Mouse (Mus musculus) spleen, adult 18-20 months (tissue): Measurements from ENCODE around the gene Olfr147.
"Not testable (repeated sequence)": the region's sequence is repeated elsewhere in the genome, so short reads cannot be mapped to it uniquely, and the experiment has no call there.

Experiments
- DNase-seq, 2 experiments: peaks; one replicate each; pipeline ENCODE4 v3.0.0; 2022; ENCODE audit warnings: mixed read lengths in 2 of 2

Olfr147 gene

GRCm38 (mm10) chr9:38401398-38401797 is at the start of gene Olfr147:
Gene Olfr147 (plus strand): TSS chr9:38401698.
- no peak for DNase-seq

GRCm38 (mm10) chr9:38366596-38366995 is 34.9 kb upstream of the Olfr147 start, which contains the start of gene Olfr250:
Gene Olfr250 (plus strand): TSS chr9:38366896.
- no peak for DNase-seq

GRCm38 (mm10) chr9:38376786-38377185 is 24.7 kb upstream of the Olfr147 start, which contains the start of gene Olfr251:
Gene Olfr251 (plus strand): TSS chr9:38377086.
- no peak for DNase-seq

GRCm38 (mm10) chr9:38407502-38407901 is 6.0 kb downstream of the Olfr147 start:
- DNase-seq, result not testable (repeated sequence)

- not testable (repeated sequence) for DNase-seq
Observed at GRCm38 (mm10) chr9:38413502-38413901, 12.0 kb downstream of the Olfr147 start.

- DNase-seq, result no peak
Observed at GRCm38 (mm10) chr9:38423801-38424200, 22.3 kb downstream of the Olfr147 start.

- no peak for DNase-seq
Observed at GRCm38 (mm10) chr9:38427026-38427425, 25.5 kb downstream of the Olfr147 start.

GRCm38 (mm10) chr9:38429155-38429554 is 27.7 kb downstream of the Olfr147 start, which contains the start of gene Olfr901:
Gene Olfr901 (plus strand): TSS chr9:38429455.
- no peak for DNase-seq

- no peak for DNase-seq
Observed at GRCm38 (mm10) chr9:38447352-38447751, 45.9 kb downstream of the Olfr147 start, which contains the start of gene Olfr902. Gene Olfr902 (plus strand): TSS chr9:38447652.
